Mouse (Mus musculus) embryonic facial prominence, embryonic 14.5 days (tissue): ENCODE measurements around the gene Cdon. TPM values are rescaled to one million over a fixed set of nuclear protein-coding genes. Genes with fewer than 3 reads are reported as not detected.

Source experiments
- ATAC-seq: fragments of 200-750 bp; cut with Nextera tagmentation; 2 replicates; pipeline ENCODE4 v1.8.0; 2017; ENCODE audit warnings: low read depth, moderate number of reproducible peaks, moderate TSS enrichment
- DNase-seq: peaks from one replicate; pipeline ENCODE4 v3.0.0-alpha.2; 2015; ENCODE audit warnings: low spot score
- H3K27ac ChIP-seq: fragments of 300-500 bp; sonication (generic); replicated peaks from 2 replicates; pipeline ENCODE4 v1.5.1; 2014; ENCODE audit warnings: low read depth, mild to moderate bottlenecking, low read length, moderate library complexity
- H3K27me3 ChIP-seq: fragments of 300-500 bp; sonication (generic); replicated peaks from 2 replicates; pipeline ENCODE4 v1.6.1; 2014; ENCODE audit warnings: low read length; ENCODE audit not compliant: control insufficient read depth, insufficient read depth
- H3K36me3 ChIP-seq: fragments of 300-500 bp; sonication (generic); 2 replicates; pipeline ENCODE4 v1.6.1; 2014; ENCODE audit warnings: low read length, mixed read lengths; ENCODE audit not compliant: control insufficient read depth, insufficient read depth
- H3K4me1 ChIP-seq: fragments of 300-500 bp; sonication (generic); 2 replicates; pipeline ENCODE4 v1.6.1; 2014; ENCODE audit warnings: antibody characterized with exemption, low read length; ENCODE audit not compliant: control insufficient read depth, insufficient read depth
- H3K4me2 ChIP-seq: fragments of 300-500 bp; sonication (generic); 2 replicates; pipeline ENCODE4 v1.6.1; 2014; ENCODE audit warnings: low read depth, mild to moderate bottlenecking, low read length, moderate library complexity, mixed read lengths
- H3K4me3 ChIP-seq: fragments of 300-500 bp; sonication (generic); 2 replicates; pipeline ENCODE4 v1.5.1; 2014; ENCODE audit warnings: low read depth, mild to moderate bottlenecking, low read length
- H3K9ac ChIP-seq: fragments of 300-500 bp; sonication (generic); 2 replicates; pipeline ENCODE4 v1.6.1; 2014; ENCODE audit warnings: low read depth, mild to moderate bottlenecking, low read length, moderate library complexity, mixed read lengths
- H3K9me3 ChIP-seq: fragments of 300-500 bp; sonication (generic); 2 replicates; pipeline ENCODE4 v1.6.1; 2016; ENCODE audit warnings: low read length; ENCODE audit not compliant: control insufficient read depth
- WGBS: fragments of 180-500 bp; shearing (Covaris S2); extraction: QIAGEN DNeasy Blood & Tissue Kit; methylation state at CpG from one replicate; pipeline ENCODE4 v1.1.7; 2014; 5-methylcytosine and 5-hydroxymethylcytosine counted together
- polyA plus RNA-seq: library from polyadenylated mRNA; unstranded; fragments of >200 nt; fragmentation: Nextera tagmentation; extraction: Ambion mirVana; gene quantifications from 2 replicates; pipeline ENCODE4 v1.2.1, GENCODE M21; 2014

Gene Cdon
- polyA plus RNA-seq, 1 experiment from 2014 or later = 15.8 TPM

DNA sequence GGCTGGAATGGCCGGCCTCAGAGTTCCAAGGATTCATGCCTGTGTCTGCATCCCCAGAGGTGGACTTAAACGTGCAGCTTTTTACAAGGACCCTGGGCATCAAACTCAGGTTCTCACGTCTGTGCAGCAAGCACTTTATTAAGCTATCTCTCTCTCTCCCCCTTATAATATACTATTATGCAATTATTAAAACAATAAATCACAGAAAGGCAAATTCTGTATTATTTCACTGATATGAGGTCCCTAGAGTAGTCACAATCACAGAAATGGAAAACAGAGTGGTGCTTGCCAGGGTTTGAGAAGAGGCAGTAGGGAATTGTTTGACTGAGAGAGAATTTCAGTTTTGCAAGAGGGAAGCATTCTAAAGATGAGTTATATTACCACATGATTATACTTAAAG is 108.2 kb downstream of the Cdon start:
- H3K27me3 ChIP-seq = no peaks in the 10 kb centered on the region
- H3K4me1 ChIP-seq = peaks cover 21% of the 10 kb centered on the region
- H3K4me3 ChIP-seq = no peak overlapping the region
- no peak overlapping the region for H3K4me2 ChIP-seq
- H3K36me3 ChIP-seq = no peaks in the 10 kb centered on the region
- no peak overlapping the region; the same call in 1 of the 2 replicates for H3K27ac ChIP-seq
- H3K9me3 ChIP-seq = no peaks in the 10 kb centered on the region
- H3K9ac ChIP-seq = no peak overlapping the region
- 34% methylated on average over 3 of the region's 3 CpGs for WGBS
- DNase-seq (peak; percentile 33), ATAC-seq (no peak)

DNA sequence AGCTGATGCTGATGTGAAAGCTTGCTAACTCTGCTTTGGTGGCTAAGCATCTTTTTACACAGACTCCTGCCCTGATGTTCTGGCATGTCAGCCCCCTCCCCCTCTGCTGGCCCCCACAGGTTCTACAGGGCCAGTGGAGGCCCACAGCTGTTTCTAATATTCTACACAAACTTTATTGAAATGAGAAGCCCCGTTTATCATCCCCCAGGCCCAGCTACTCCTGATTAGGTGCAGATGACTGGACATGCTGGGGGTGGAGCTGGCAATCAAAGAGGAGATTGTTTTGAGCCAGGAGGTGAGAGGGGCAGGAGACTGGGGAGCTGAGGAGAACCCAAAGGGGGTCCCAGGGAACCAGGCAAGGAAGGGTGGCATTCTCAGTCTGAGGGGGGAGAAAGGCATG is 108.9 kb downstream of the Cdon start:
- Histone ChIP-seq H3K4me1 (peaks cover 15% of the 10 kb centered on the region), H3K9me3 (no peaks in the 10 kb centered on the region)

DNA sequence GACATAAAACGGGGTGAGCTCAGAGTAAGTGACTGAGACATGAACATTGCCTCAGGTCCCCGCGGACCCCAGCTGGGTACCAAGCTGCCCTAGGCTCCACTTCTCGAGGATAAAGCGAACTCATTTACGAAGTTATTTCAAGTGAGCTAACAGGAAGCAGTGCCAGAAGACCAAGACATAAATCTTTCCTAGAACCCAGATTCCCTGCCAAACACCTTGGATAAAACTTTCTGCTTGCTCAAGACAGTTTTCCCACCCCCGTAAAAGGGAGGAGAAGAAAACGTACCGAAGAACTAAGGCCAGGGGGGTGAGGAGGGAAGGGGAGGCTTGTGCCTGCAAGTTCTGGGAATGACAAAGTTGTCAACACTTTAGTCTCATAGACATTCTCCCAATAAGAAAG is 112.3 kb downstream of the Cdon start:
- ATAC-seq = no peak
- no peak overlapping the region for H3K27ac ChIP-seq
- peak; percentile 24 for DNase-seq
- no peak overlapping the region for H3K4me3 ChIP-seq
- no peaks in the 10 kb centered on the region for H3K27me3 ChIP-seq
- WGBS = 61% methylated on average over 9 of the region's 9 CpGs
- H3K9ac ChIP-seq = no peak overlapping the region
- H3K4me1 ChIP-seq = peaks cover 15% of the 10 kb centered on the region
- H3K4me2 ChIP-seq = no peak overlapping the region
- H3K9me3 ChIP-seq = no peaks in the 10 kb centered on the region
- no peaks in the 10 kb centered on the region for H3K36me3 ChIP-seq

More for the DNA sequence above, 108.9 kb downstream of the Cdon start:
- Histone ChIP-seq H3K4me3 (no peak overlapping the region), H3K27me3 (no peaks in the 10 kb centered on the region), H3K9ac (0 out of 2 replicates have a peak overlapping the region, but pooled peaks have one; percentile 8), H3K4me2 (no peak overlapping the region), H3K27ac (peak overlapping the region; percentile 75), H3K36me3 (no peaks in the 10 kb centered on the region)
- 9% methylated on average over 1 of the region's 1 CpGs for WGBS
- ATAC-seq = peak; percentile 63; the same call in 1 of the 2 replicates
- DNase-seq = peak; percentile 76

DNA sequence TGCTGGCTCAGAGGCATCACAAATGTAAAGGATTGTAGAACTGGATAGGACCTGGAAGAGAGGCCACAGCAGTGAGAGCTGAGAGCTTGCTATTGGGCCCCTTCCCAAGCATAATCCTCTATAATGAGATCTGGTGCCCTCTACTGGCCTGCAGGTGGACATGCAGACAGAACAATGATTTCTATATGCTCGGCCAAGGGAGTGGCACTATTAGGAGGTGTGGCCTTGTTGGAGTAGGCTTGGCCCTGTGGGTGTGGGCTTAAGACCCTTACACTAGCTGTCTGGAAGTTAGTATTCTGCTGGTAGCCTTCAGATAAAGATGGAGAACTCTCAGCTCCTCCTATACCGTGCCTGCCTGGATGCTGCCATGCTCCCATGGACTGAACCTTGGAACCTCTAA is 114.2 kb downstream of the Cdon start:
- Histone ChIP-seq H3K9ac (no peak overlapping the region), H3K4me2 (no peak overlapping the region), H3K4me3 (no peak overlapping the region), H3K27ac (no peak overlapping the region), H3K36me3 (no peaks in the 10 kb centered on the region), H3K27me3 (no peaks in the 10 kb centered on the region), H3K9me3 (no peaks in the 10 kb centered on the region), H3K4me1 (peaks cover 10% of the 10 kb centered on the region)
- 2% methylated on average over 2 of the region's 2 CpGs for WGBS
- peak; percentile 88 for ATAC-seq
- DNase-seq = peak; percentile 90

DNA sequence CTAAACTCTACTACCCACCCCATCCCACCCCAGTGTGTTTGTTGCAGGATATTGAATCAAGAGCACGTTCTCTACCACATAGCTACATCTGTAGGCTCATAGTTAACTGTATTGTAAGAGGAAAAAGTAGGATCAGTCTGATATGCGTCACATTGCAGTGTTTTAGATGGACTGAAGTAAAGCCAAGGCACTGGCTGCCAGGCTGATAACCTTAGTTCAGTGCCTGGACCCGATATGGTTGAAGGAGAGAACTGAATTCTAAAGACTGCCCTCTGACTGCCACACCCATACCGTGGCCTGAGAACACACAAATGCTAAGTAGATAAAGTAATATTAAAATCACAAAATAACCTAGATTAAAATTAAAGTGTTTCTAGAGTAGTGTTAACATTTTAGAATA is 114.9 kb downstream of the Cdon start:
- peaks cover 2% of the 10 kb centered on the region; the same call in 1 of the 2 replicates for H3K4me1 ChIP-seq
- 68% methylated on average over 4 of the region's 4 CpGs for WGBS
- no peak overlapping the region for H3K4me3 ChIP-seq
- no peak overlapping the region for H3K9ac ChIP-seq
- no peaks in the 10 kb centered on the region for H3K36me3 ChIP-seq
- H3K27ac ChIP-seq = no peak overlapping the region
- no peak overlapping the region for H3K4me2 ChIP-seq
- no peaks in the 10 kb centered on the region for H3K9me3 ChIP-seq
- H3K27me3 ChIP-seq = no peaks in the 10 kb centered on the region
- ATAC-seq = no peak
- DNase-seq = no peak

DNA sequence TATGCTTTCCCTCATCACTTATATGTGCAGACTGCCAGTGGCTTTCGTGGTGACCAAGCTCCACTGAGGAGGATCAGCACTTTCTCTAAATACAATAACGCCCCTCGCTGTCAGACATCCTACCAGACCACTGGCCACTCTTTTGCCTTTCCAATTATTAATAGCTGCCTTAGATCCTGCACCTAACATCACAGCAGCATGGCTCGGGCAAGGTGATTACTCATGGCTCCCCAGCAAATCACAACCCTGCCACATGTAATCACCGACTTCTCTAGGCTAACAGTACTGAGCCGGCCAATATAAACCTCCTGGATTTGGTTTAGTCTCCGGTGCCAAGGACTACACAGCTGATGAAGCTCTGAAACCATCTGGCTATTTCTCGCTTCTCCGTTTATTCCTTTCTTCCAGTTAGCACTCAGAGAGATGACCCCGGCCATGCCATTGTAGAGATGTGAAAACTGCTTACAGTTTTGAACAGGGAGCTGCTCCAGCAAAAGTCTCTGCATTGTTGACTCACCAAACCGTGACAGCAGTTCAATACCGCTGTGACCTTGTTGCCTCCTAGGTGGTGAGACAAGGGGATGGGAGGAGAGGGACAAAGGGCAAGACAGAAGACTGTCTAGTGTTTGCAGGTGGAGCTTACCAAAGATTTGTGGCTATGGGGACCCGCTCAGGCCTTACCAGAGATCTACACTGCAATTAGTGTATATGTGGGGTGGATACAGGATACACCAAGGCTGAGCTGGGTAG is 118.2 kb downstream of the Cdon start:
- Histone ChIP-seq H3K4me2 (no peak overlapping the region), H3K27ac (no peak overlapping the region), H3K9ac (no peak overlapping the region), H3K36me3 (no peaks in the 10 kb centered on the region), H3K4me1 (no peaks in the 10 kb centered on the region), H3K9me3 (no peaks in the 10 kb centered on the region), H3K4me3 (no peak overlapping the region), H3K27me3 (no peaks in the 10 kb centered on the region)
- ATAC-seq (no peak), DNase-seq (no peak)
- WGBS = 70% methylated on average over 13 of the region's 13 CpGs

DNA sequence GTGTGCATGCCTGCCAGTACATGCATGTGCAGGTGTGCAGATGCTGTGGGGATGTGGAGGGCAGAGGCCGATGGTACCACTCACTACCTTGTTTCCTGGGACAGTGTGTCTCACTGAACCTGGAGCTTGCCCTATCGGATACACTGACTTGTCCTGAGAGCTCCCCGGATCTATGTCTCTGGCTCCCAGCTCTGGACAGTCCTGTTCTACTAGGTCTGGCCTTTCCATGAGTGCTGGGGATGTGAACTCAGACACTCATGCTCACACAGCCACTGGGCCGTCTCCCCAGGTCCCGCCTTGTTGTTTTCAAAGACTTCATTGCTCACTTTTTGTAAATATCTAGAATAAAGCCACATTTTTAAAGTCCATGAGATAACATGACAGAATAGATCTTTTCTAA is 120.1 kb downstream of the Cdon start:
- Histone ChIP-seq H3K9ac (no peak overlapping the region), H3K27ac (no peak overlapping the region), H3K36me3 (no peaks in the 10 kb centered on the region), H3K4me2 (no peak overlapping the region), H3K4me3 (no peak overlapping the region), H3K27me3 (no peaks in the 10 kb centered on the region), H3K9me3 (no peaks in the 10 kb centered on the region), H3K4me1 (no peaks in the 10 kb centered on the region)
- 78% methylated on average over 5 of the region's 5 CpGs for WGBS
- DNase-seq = no peak
- no peak for ATAC-seq

DNA sequence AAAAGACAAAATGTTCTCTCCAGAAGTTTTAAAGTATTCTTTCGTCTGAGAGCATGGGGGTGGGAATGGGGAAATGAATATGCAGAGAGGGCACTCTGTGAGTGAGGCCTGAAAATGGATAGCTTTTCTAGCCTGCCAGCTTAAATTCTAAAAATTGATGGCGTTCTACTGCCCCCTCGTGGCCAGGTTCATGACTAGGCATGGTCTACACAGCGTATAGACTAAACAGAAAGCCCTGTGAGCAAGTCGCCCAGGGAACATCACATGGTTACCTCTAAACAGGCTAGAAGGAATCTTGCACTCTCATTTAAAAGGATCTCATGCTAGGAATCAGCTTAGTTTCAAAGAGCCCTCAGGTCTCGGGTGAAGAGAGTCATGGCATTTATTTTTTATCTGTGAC is 120.6 kb downstream of the Cdon start:
- Histone ChIP-seq H3K36me3 (no peaks in the 10 kb centered on the region), H3K9me3 (no peaks in the 10 kb centered on the region), H3K4me3 (no peak overlapping the region), H3K27me3 (no peaks in the 10 kb centered on the region), H3K4me2 (no peak overlapping the region), H3K27ac (no peak overlapping the region), H3K9ac (no peak overlapping the region), H3K4me1 (no peaks in the 10 kb centered on the region)
- DNase-seq (peak; percentile 91), ATAC-seq (peak; percentile 84)
- 5% methylated on average over 6 of the region's 6 CpGs for WGBS

DNA sequence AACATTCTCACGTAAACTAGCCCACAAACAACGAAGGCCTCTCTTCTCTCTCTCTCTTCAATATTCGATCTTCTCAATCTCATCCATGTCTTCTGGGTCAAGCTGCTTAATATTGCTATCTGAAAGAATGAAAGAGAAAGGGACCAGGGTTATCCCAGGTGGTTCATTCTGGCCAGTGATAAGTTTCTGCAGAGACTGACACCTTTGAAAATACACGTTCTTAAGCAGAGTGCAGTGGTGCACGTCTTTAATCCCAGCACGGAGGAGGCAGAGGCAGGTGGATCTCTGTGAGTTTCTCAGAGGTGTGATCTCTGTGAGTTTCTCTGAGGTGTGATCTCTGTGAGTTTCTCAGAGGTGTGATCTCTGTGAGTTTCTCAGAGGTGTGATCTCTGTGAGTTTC is 121.0 kb downstream of the Cdon start:
- H3K4me1 ChIP-seq = no peaks in the 10 kb centered on the region
- H3K9ac ChIP-seq = no peak overlapping the region
- no peaks in the 10 kb centered on the region for H3K9me3 ChIP-seq
- 66% methylated on average over 6 of the region's 6 CpGs for WGBS
- ATAC-seq (no peak), DNase-seq (no peak)
- no peaks in the 10 kb centered on the region for H3K36me3 ChIP-seq
- no peak overlapping the region for H3K4me3 ChIP-seq
- no peak overlapping the region for H3K4me2 ChIP-seq
- no peak overlapping the region for H3K27ac ChIP-seq
- no peaks in the 10 kb centered on the region for H3K27me3 ChIP-seq
